Mouse (Mus musculus): ENCODE measurements around the gene Cd28.

GRCm38 (mm10) chr1:60762451-60762850 is 45.9 kb downstream of the Cd28 start:
- no peak for TF ChIP-seq CTCF (IDR thresholded peaks at IDR 0.05; ENCODE audit: low read depth)
- no peak for TF ChIP-seq EP300 (IDR thresholded peaks at IDR 0.05; ENCODE audit: low read depth)

Data from heart, postnatal 0 days (tissue).